Mouse (Mus musculus): ENCODE measurements around the gene Cyb5r3. TPM values are rescaled to one million over a fixed set of nuclear protein-coding genes. Genes with fewer than 3 reads are reported as not detected.
"Not testable (repeated sequence)": the region's sequence is repeated elsewhere in the genome, so short reads cannot be mapped to it uniquely, and the experiment has no call there.

Cyb5r3 gene
- total and polyA plus RNA-seq, 2 experiments from 2014 or later, result 99.2 to 136 TPM

DNA sequence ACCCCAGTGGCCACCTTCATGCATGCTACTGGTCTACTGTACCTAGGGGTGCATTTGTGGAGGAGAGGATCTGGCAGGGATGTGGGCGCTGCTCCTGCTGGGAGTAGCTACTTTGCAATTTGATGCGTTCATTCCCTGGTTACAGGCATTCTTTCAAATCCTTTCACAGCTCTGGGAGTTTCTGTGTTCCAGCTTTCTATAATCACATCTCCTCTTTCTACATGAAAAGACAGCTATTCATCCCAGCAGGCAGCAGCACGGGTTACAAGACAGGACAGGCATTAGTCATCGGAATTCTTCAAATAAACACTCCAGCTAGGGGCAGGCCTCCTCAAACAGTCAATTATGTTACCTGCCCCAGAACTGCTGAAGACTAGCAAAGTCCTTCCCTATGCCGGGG, 29.5 kb downstream of the Cyb5r3 start:
- peaks cover 7% of the 10 kb centered on the region; the same call in 1 of the 2 replicates for H3K36me3 ChIP-seq (ENCODE audit: insufficient read depth, low read length)
- DNase-seq (ENCODE audit: low spot score) (peak; percentile 7), ATAC-seq (no peak)
- H3K9me3 ChIP-seq (ENCODE audit: low read length), result no peaks in the 10 kb centered on the region
- H3K27ac ChIP-seq, result peak overlapping the region; percentile 45; the same call in 1 of the 2 replicates
- TF ChIP-seq CTCF (IDR thresholded peaks at IDR 0.05; ENCODE audit: low read depth), result no peak
- peaks cover 2% of the 10 kb centered on the region for H3K4me1 ChIP-seq (ENCODE audit: insufficient read depth, low read length)
- H3K27me3 ChIP-seq (ENCODE audit: insufficient read depth, low read length), result no peaks in the 10 kb centered on the region
- no peak overlapping the region for H3K4me2 ChIP-seq (ENCODE audit: low read depth, low read length)
- H3K9ac ChIP-seq (replicated peaks; ENCODE audit: low read length), result 0 out of 2 replicates have a peak overlapping the region, but pooled peaks have one; percentile 5
- WGBS, result 15% methylated on average over 5 of the region's 5 CpGs
- H3K4me3 ChIP-seq (ENCODE audit: low read length), result no peak overlapping the region

- DNase-seq (ENCODE audit: low spot score) (no peak), ATAC-seq (no peak)
- TF ChIP-seq CTCF (IDR thresholded peaks at IDR 0.05; ENCODE audit: low read depth), result no peak
These were observed 36.7 kb downstream of the Cyb5r3 start for GRCm38 (mm10) chr15:83135654-83136053.

GRCm38 (mm10) chr15:83134671-83135070, 37.7 kb downstream of the Cyb5r3 start:
- Histone ChIP-seq H3K36me3 (ENCODE audit: insufficient read depth, low read length) (peaks cover 73% of the 10 kb centered on the region), H3K27me3 (ENCODE audit: insufficient read depth, low read length) (no peaks in the 10 kb centered on the region), H3K9ac (replicated peaks; ENCODE audit: low read length) (no peak overlapping the region), H3K4me2 (ENCODE audit: low read depth, low read length) (no peak overlapping the region), H3K4me3 (ENCODE audit: low read length) (no peak overlapping the region), H3K9me3 (ENCODE audit: low read length) (no peaks in the 10 kb centered on the region), H3K27ac (no peak overlapping the region), H3K4me1 (ENCODE audit: insufficient read depth, low read length) (no peaks in the 10 kb centered on the region)
- no peak for TF ChIP-seq CTCF (IDR thresholded peaks at IDR 0.05; ENCODE audit: low read depth)
- ATAC-seq (no peak), DNase-seq (ENCODE audit: low spot score) (no peak)
- WGBS, result 75% methylated on average over 6 of the region's 6 CpGs

More at GRCm38 (mm10) chr15:83135654-83136053, 36.7 kb downstream of the Cyb5r3 start:
- H3K27ac ChIP-seq, result no peak overlapping the region
- WGBS, result 87% methylated on average over 2 of the region's 2 CpGs
- H3K4me3 ChIP-seq (ENCODE audit: low read length), result no peak overlapping the region
- H3K9ac ChIP-seq (replicated peaks; ENCODE audit: low read length), result no peak overlapping the region
- no peaks in the 10 kb centered on the region for H3K27me3 ChIP-seq (ENCODE audit: insufficient read depth, low read length)
- H3K9me3 ChIP-seq (ENCODE audit: low read length), result no peaks in the 10 kb centered on the region
- H3K4me2 ChIP-seq (ENCODE audit: low read depth, low read length), result no peak overlapping the region
- no peaks in the 10 kb centered on the region for H3K4me1 ChIP-seq (ENCODE audit: insufficient read depth, low read length)
- peaks cover 64% of the 10 kb centered on the region for H3K36me3 ChIP-seq (ENCODE audit: insufficient read depth, low read length)

DNA sequence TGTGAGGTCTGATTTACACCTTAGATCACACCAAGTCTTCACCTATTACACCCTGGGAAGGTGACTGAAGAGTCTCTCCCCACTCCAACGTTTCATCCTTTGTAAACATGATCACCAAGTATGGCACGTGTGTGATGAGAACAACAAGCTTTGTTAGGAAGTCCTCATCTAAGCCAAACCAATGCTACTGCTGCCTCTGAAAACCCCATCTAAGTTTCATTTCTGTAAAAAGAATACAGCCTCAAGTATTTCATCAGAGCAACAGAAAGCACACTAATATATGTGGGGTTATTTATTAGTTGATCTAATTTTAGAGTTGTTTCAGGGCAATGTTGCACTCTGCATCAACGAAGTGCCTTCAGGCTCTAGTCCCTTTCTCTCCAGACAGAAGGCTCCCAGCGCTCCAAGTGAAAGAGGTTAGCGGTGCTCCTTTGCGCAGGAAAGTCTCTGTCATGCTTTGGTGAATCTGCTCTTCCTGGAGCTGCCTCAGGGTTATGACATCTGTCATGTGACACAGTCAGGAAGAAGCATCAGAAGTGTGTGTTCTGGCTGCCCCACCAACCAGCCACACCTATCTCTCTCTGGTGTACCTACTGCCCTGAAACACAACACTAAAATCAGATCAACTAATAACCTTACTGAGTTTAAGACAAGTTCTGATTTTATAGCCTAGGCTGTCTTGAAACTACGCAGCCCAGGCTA, 42.7 kb downstream of the Cyb5r3 start:
- Histone ChIP-seq H3K27ac (no peak overlapping the region), H3K9ac (replicated peaks; ENCODE audit: low read length) (no peak overlapping the region), H3K4me2 (ENCODE audit: low read depth, low read length) (no peak overlapping the region), H3K9me3 (ENCODE audit: low read length) (no peaks in the 10 kb centered on the region), H3K4me1 (ENCODE audit: insufficient read depth, low read length) (no peaks in the 10 kb centered on the region), H3K4me3 (ENCODE audit: low read length) (no peak overlapping the region), H3K27me3 (ENCODE audit: insufficient read depth, low read length) (no peaks in the 10 kb centered on the region), H3K36me3 (ENCODE audit: insufficient read depth, low read length) (peaks cover 83% of the 10 kb centered on the region)
- 89% methylated on average over 7 of the region's 7 CpGs for WGBS
- DNase-seq (ENCODE audit: low spot score) (no peak), ATAC-seq (no peak)
- no peak for TF ChIP-seq CTCF (IDR thresholded peaks at IDR 0.05; ENCODE audit: low read depth)

DNA sequence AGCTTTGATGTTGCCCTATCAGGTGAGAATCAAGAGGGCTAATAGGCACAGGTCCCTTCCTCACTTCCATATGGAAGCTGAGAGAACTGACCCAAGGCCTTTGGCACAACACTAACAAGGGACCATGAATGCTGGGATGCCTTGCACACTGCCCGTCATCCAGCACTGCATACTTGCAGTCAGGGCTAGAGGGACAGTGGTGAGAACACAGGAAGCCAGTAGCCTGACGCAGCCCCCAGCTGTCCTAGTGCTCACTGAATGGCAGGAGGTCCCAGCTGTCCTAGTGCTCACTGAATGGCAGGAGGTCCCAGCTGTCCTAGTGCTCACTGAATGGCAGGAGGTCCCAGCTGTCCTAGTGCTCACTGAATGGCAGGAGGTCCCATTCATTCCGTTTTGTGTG, 45.4 kb downstream of the Cyb5r3 start:
- 38% methylated on average over 3 of the region's 3 CpGs for WGBS
- ATAC-seq, result not testable (repeated sequence)

DNA sequence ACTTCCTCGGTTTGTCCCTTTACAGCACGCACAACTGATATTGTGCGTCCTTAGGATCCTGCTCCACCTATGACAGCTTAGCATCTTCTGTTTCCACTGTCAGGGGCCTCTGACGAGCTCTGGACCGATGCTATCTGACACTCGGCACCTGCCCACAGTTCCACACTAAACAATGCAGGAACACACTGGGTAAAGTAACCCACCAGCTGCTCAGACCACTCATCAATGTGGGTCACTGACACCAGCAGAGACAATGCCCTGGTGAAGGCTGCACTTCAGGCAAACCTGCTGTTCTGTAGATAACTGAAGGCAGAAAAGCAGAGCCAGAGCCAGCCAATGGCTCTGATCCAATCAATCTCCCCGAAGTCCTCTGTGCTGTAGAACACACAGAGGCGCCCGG, 45.8 kb downstream of the Cyb5r3 start:
- peaks cover 59% of the 10 kb centered on the region for H3K36me3 ChIP-seq (ENCODE audit: insufficient read depth, low read length)
- no peaks in the 10 kb centered on the region for H3K27me3 ChIP-seq (ENCODE audit: insufficient read depth, low read length)
- no peaks in the 10 kb centered on the region for H3K4me1 ChIP-seq (ENCODE audit: insufficient read depth, low read length)
- TF ChIP-seq CTCF (IDR thresholded peaks at IDR 0.05; ENCODE audit: low read depth), result no peak
- H3K27ac ChIP-seq, result no peak overlapping the region
- H3K9me3 ChIP-seq (ENCODE audit: low read length), result no peaks in the 10 kb centered on the region
- 79% methylated on average over 9 of the region's 9 CpGs for WGBS
- ATAC-seq, result no peak
- no peak overlapping the region for H3K4me2 ChIP-seq (ENCODE audit: low read depth, low read length)
- no peak overlapping the region for H3K4me3 ChIP-seq (ENCODE audit: low read length)
- H3K9ac ChIP-seq (replicated peaks; ENCODE audit: low read length), result no peak overlapping the region
- DNase-seq (ENCODE audit: low spot score), result no peak

More for the DNA sequence above, 45.4 kb downstream of the Cyb5r3 start:
- not testable (repeated sequence) for DNase-seq (ENCODE audit: low spot score); H3K4me1 ChIP-seq (ENCODE audit: insufficient read depth, low read length); H3K4me2 ChIP-seq (ENCODE audit: low read depth, low read length); H3K27ac ChIP-seq; H3K4me3 ChIP-seq (ENCODE audit: low read length); H3K9me3 ChIP-seq (ENCODE audit: low read length); H3K9ac ChIP-seq (replicated peaks; ENCODE audit: low read length); H3K27me3 ChIP-seq (ENCODE audit: insufficient read depth, low read length)
- H3K36me3 ChIP-seq (ENCODE audit: insufficient read depth, low read length), result peaks cover 64% of the 10 kb centered on the region

DNA sequence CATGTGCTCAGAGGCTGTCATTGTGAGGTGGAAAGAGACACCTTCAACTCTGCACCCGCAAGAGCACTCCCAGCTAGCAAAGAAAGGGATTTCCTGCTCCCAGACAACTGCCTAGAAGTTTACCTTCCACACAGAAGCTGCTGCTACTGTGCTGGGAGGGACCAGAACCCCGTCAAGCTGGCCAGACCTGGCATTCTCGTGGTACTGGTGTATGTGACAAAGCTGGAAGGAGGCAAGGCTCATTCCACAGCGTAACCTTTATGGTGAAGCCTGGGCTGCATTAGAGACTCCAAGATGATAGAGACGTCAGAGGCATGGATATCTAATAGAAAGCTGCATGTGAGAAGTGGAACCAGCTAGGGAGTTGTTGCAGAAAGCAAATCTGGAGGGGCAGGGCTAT, 47.8 kb downstream of the Cyb5r3 start:
- DNase-seq (ENCODE audit: low spot score) (no peak), ATAC-seq (no peak)
- Histone ChIP-seq H3K36me3 (ENCODE audit: insufficient read depth, low read length) (peaks cover 49% of the 10 kb centered on the region), H3K4me3 (ENCODE audit: low read length) (no peak overlapping the region), H3K27ac (no peak overlapping the region), H3K27me3 (ENCODE audit: insufficient read depth, low read length) (no peaks in the 10 kb centered on the region), H3K4me2 (ENCODE audit: low read depth, low read length) (no peak overlapping the region), H3K4me1 (ENCODE audit: insufficient read depth, low read length) (no peaks in the 10 kb centered on the region), H3K9ac (replicated peaks; ENCODE audit: low read length) (no peak overlapping the region), H3K9me3 (ENCODE audit: low read length) (no peaks in the 10 kb centered on the region)
- no peak for TF ChIP-seq CTCF (IDR thresholded peaks at IDR 0.05; ENCODE audit: low read depth)
- WGBS, result 72% methylated on average over 5 of the region's 5 CpGs

Data from hindbrain, postnatal 0 days (tissue).